Mouse (Mus musculus): ENCODE measurements around the gene Tmem14c. TPM values are rescaled to one million over a fixed set of nuclear protein-coding genes. Genes with fewer than 3 reads are reported as not detected.

The Tmem14c gene
- polyA plus RNA-seq, 1 experiment: 161 TPM

DNA sequence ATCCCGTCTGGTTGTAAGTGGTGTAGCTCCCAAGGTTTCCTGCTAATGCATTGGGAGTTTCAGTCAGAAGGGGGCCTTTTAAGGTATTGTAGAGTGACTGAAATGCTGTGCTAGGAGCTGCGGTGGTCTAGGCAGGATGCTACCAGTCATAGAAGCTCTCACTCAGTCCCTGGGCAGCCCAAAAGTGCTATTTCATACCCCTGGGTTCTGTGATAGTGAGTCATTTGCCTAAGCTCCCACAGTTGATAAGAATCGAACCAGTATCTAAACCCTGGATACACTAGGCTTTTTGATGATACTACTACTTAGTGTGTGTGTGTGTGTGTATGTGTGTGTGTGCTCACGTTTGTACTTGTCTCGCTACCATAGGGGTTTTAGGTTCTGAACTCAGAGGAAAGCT is 14.0 kb downstream of the Tmem14c start:
- Histone ChIP-seq H3K27ac (ENCODE audit: insufficient read depth, low read depth, low read length) (no peak overlapping the region), H3K4me3 (ENCODE audit: insufficient read depth, low read length) (no peak overlapping the region), H3K4me1 (ENCODE audit: control insufficient read depth, insufficient read depth, low read length) (peaks cover 4% of the 10 kb centered on the region)
- TF ChIP-seq POLR2A (IDR thresholded peaks at IDR 0.05; ENCODE audit: borderline replicate concordance, low read depth, low read length) (no peak), CTCF (IDR thresholded peaks at IDR 0.05; ENCODE audit: low read depth, low read length) (no peak)

DNA sequence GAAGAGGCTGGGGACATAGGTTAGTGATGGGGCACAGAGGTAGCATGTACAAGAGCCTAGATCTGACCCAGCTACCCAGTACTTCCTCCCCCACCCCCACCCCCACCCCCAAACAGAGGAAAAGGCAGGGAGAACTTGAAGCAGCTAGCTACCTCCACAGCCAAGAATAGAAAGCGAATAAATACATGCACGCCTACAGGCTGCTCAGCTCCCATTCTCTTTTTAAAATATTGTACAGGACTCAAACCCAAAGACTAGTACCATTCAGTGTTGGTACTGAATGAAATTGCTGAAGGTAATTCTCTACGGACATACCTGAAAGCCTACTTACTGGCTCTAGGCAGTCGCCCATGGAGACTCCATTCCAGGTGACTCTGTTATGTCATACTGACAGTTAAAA is 26.4 kb downstream of the Tmem14c start:
- TF ChIP-seq POLR2A (IDR thresholded peaks at IDR 0.05; ENCODE audit: borderline replicate concordance, low read depth, low read length) (no peak), CTCF (IDR thresholded peaks at IDR 0.05; ENCODE audit: low read depth, low read length) (no peak)

DNA sequence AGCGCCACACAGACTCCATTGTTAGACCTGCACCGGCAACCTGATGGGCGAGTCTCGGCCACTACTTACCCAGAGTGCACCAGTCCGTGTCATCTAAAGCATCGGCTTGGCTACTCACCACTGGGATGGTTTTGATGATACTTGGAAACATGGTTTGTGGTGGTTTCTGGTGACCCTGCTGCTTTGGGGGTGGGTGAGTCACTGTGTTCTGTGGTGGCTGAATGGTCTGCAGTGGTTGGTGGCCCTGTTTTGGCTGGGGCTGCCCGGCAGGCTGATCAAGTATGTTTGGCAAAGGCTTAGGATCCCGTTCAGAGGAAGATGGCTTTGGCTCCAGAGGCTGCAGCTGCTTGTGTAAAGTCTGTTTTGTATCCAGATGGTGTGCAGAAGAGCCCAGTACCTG is 29.8 kb downstream of the Tmem14c start:
- peaks cover 1% of the 10 kb centered on the region for H3K4me1 ChIP-seq (ENCODE audit: control insufficient read depth, insufficient read depth, low read length)
- H3K27ac ChIP-seq (ENCODE audit: insufficient read depth, low read depth, low read length): no peak overlapping the region
- no peak overlapping the region for H3K4me3 ChIP-seq (ENCODE audit: insufficient read depth, low read length)
- TF ChIP-seq CTCF (IDR thresholded peaks at IDR 0.05; ENCODE audit: low read depth, low read length) (no peak), POLR2A (IDR thresholded peaks at IDR 0.05; ENCODE audit: borderline replicate concordance, low read depth, low read length) (no peak)

More for the DNA sequence above, 26.4 kb downstream of the Tmem14c start:
- H3K27ac ChIP-seq (ENCODE audit: insufficient read depth, low read depth, low read length): no peak overlapping the region
- H3K4me1 ChIP-seq (ENCODE audit: control insufficient read depth, insufficient read depth, low read length): peaks cover 9% of the 10 kb centered on the region
- no peak overlapping the region for H3K4me3 ChIP-seq (ENCODE audit: insufficient read depth, low read length)

DNA sequence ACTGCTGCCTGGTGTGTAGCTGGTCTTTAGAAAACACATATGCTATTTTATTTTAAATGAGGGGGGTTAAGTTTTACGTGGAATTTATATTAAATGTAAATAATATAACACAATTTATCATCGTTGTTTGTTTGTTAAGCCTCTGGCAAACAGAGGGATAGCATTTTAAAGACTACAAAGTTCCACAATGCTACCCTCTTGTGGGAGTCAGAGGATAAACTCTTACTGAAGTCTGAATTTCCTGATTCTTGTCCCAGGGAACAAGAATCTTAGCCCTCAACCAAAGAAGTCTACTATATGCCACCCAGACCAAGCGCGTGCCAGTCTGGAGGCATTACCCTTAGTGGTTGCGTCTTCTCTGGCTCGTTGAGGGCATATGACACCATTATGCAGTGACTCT is 31.2 kb downstream of the Tmem14c start:
- Histone ChIP-seq H3K27ac (ENCODE audit: insufficient read depth, low read depth, low read length) (no peak overlapping the region), H3K4me3 (ENCODE audit: insufficient read depth, low read length) (no peak overlapping the region)
- no peak for TF ChIP-seq POLR2A (IDR thresholded peaks at IDR 0.05; ENCODE audit: borderline replicate concordance, low read depth, low read length)
- no peak for TF ChIP-seq CTCF (IDR thresholded peaks at IDR 0.05; ENCODE audit: low read depth, low read length)

DNA sequence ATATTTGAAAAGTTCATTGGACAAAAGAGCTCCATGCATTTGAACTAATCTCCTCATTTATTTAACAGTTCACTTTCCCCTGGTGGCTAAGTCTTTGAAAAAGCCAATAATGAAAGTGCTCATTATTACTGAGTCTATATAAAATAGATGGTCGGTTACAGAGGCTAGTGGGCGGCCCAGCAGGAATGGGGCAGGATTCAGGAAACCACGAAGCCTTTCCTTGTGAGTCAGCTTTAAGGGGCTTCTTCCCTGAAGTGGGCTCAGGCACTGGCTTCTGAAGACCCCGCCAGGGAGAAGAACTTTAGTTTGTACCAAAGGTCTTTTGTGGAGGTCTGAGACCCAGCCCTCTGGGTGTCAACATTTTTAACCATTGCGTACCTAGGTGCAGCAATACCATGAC is 35.9 kb downstream of the Tmem14c start:
- peaks cover 15% of the 10 kb centered on the region for H3K4me1 ChIP-seq (ENCODE audit: control insufficient read depth, insufficient read depth, low read length)
- H3K27ac ChIP-seq (ENCODE audit: insufficient read depth, low read depth, low read length): no peak overlapping the region
- TF ChIP-seq POLR2A (IDR thresholded peaks at IDR 0.05; ENCODE audit: borderline replicate concordance, low read depth, low read length) (no peak), CTCF (IDR thresholded peaks at IDR 0.05; ENCODE audit: low read depth, low read length) (no peak)

More for the DNA sequence above, 31.2 kb downstream of the Tmem14c start:
- H3K4me1 ChIP-seq (ENCODE audit: control insufficient read depth, insufficient read depth, low read length): peaks cover 12% of the 10 kb centered on the region

DNA sequence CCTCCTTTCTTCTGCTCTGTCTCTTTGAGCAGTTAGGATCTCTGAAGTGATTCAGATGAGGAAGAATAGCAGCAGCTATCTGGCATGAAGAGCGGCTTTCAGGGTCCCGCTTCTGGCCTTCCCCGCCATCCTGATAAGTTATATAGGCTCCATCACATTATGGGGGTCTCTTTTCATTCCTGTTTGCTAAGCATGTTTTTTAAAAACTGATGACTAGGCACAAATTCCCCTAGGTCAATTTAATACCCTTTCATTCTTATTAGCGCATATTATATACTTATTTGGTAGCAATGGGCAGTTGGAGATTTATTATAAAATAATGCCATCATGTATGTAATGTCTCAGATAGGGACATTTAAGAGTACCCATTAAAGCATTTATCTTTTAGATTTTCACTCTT is 51.5 kb downstream of the Tmem14c start:
- H3K4me3 ChIP-seq (ENCODE audit: insufficient read depth, low read length): no peak overlapping the region
- no peak overlapping the region for H3K27ac ChIP-seq (ENCODE audit: insufficient read depth, low read depth, low read length)
- peaks cover 14% of the 10 kb centered on the region for H3K4me1 ChIP-seq (ENCODE audit: control insufficient read depth, insufficient read depth, low read length)
- TF ChIP-seq CTCF (IDR thresholded peaks at IDR 0.05; ENCODE audit: low read depth, low read length) (no peak), POLR2A (IDR thresholded peaks at IDR 0.05; ENCODE audit: borderline replicate concordance, low read depth, low read length) (no peak)

More for the DNA sequence above, 35.9 kb downstream of the Tmem14c start:
- no peak overlapping the region for H3K4me3 ChIP-seq (ENCODE audit: insufficient read depth, low read length)

DNA sequence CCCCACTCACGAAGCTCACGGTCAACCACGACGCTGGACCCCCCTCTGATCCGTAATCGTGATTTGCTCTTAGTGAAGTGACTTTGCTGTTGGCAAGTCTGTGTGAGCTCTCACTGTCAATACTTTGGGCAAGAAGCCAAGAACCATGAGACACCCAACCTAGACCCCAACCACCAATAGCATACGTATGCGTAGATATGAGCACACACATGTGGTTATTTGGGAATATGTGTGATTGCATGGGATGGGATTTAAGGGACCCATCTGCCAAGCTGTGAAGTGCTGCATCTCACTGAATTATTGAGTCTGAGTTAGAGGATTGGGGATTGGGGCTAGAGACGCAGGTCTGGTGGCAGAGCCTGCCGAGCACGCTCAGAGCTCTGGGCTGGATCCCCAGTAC is 55.5 kb downstream of the Tmem14c start:
- Histone ChIP-seq H3K4me1 (ENCODE audit: control insufficient read depth, insufficient read depth, low read length) (peaks cover 28% of the 10 kb centered on the region), H3K27ac (ENCODE audit: insufficient read depth, low read depth, low read length) (no peak overlapping the region), H3K4me3 (ENCODE audit: insufficient read depth, low read length) (no peak overlapping the region)
- TF ChIP-seq POLR2A (IDR thresholded peaks at IDR 0.05; ENCODE audit: borderline replicate concordance, low read depth, low read length) (no peak), CTCF (IDR thresholded peaks at IDR 0.05; ENCODE audit: low read depth, low read length) (no peak)

Other genes starting within 250 kb of the Tmem14c start
- 0.67 and 0.91 TPM in 2 replicates for gene Gcnt2, start 156.5 kb upstream of the Tmem14c start, polyA plus RNA-seq (2012; ENCODE audit: insufficient read depth, insufficient read length, missing spikeins)
- gene Pak1ip1, start 15.3 kb upstream of the Tmem14c start, polyA plus RNA-seq (2012; ENCODE audit: insufficient read depth, insufficient read length, missing spikeins): 42.0 and 47.1 TPM in 2 replicates
- 1.5 and 2.8 TPM in 2 replicates for gene Mak, start 63.4 kb downstream of the Tmem14c start, polyA plus RNA-seq (2012; ENCODE audit: insufficient read depth, insufficient read length, missing spikeins)
- gene Gcm2, start 94.7 kb downstream of the Tmem14c start, polyA plus RNA-seq (2012; ENCODE audit: insufficient read depth, insufficient read length, missing spikeins): 0.66 and 1.1 TPM in 2 replicates
- not detected in 2 replicates for gene Sycp2l, start 98.0 kb downstream of the Tmem14c start, polyA plus RNA-seq (2012; ENCODE audit: insufficient read depth, insufficient read length, missing spikeins)
- not detected in 2 replicates for gene Elovl2, start 204.1 kb downstream of the Tmem14c start, polyA plus RNA-seq (2012; ENCODE audit: insufficient read depth, insufficient read length, missing spikeins)
- gene Smim13, start 233.6 kb downstream of the Tmem14c start, polyA plus RNA-seq (2012; ENCODE audit: insufficient read depth, insufficient read length, missing spikeins): 21.2 and 24.1 TPM in 2 replicates